Comparison of ENCODE assay signal across 8 mouse cellular contexts in genomic region chr8:70701048-70701981, GRCm38 (mm10). TPM values are rescaled to one million over a fixed set of nuclear protein-coding genes. Genes with fewer than 3 reads are reported as not detected.
A peak's percentile ranks its signal among the peaks of the same experiment; 100 is the strongest.
DNase-seq lines count a peak whose midpoint lies in the region; ATAC-seq and TF ChIP-seq lines count a peak whose summit lies in the region.

No protein-coding gene starts in this region.

- H3K4me1 ChIP-seq in kidney, embryonic 16.5 days (ENCODE audit: insufficient read depth, low read length): peaks cover 38% of the 10 kb centered on the region
- peaks cover 2% of the 10 kb centered on the region; the same call in 1 of the 2 replicates for H3K4me1 ChIP-seq in cortical plate, adult 2 months (ENCODE audit: control insufficient read depth, insufficient read depth, low read length)
- peaks cover 53% of the 10 kb centered on the region for H3K4me1 ChIP-seq in hindbrain, embryonic 15.5 days (replicated peaks)
- H3K4me1 ChIP-seq in midbrain, postnatal 0 days (ENCODE audit: insufficient read depth, low read length): peaks cover 16% of the 10 kb centered on the region

- H3K27me3 ChIP-seq in kidney, embryonic 16.5 days (ENCODE audit: insufficient read depth, low read length): no peaks in the 10 kb centered on the region
- no peaks in the 10 kb centered on the region for H3K27me3 ChIP-seq in hindbrain, embryonic 15.5 days
- H3K27me3 ChIP-seq in midbrain, postnatal 0 days (ENCODE audit: insufficient read depth, low read length): no peaks in the 10 kb centered on the region

- H3K9ac ChIP-seq in kidney, embryonic 16.5 days (replicated peaks; ENCODE audit: low read length): peak overlapping the region; percentile 99
- H3K9ac ChIP-seq in hindbrain, embryonic 15.5 days: peak overlapping the region; percentile 100
- H3K9ac ChIP-seq in midbrain, postnatal 0 days (replicated peaks; ENCODE audit: low read length, poor library complexity, severe bottlenecking): peak overlapping the region; percentile 37; the same call in 1 of the 2 replicates

- H3K36me3 ChIP-seq in kidney, embryonic 16.5 days (ENCODE audit: insufficient read depth, low read length): peaks cover 23% of the 10 kb centered on the region; the same call in 1 of the 2 replicates
- H3K36me3 ChIP-seq in hindbrain, embryonic 15.5 days: no peaks in the 10 kb centered on the region
- no peaks in the 10 kb centered on the region for H3K36me3 ChIP-seq in midbrain, postnatal 0 days (ENCODE audit: insufficient read depth, low read length)

- H3K9me3 ChIP-seq in kidney, embryonic 16.5 days (ENCODE audit: low read length): no peaks in the 10 kb centered on the region
- no peaks in the 10 kb centered on the region for H3K9me3 ChIP-seq in hindbrain, embryonic 15.5 days
- H3K9me3 ChIP-seq in midbrain, postnatal 0 days (ENCODE audit: low read length): no peaks in the 10 kb centered on the region

- no peak for ATAC-seq in kidney, embryonic 16.5 days (ENCODE audit: low FRiP score, low TSS enrichment)
- ATAC-seq in hindbrain, embryonic 15.5 days (ENCODE audit: low FRiP score, low read depth): no peak
- no peak for ATAC-seq in midbrain, postnatal 0 days (ENCODE audit: low FRiP score)

- TF ChIP-seq CTCF in cortical plate, adult 2 months (IDR thresholded peaks at IDR 0.05; ENCODE audit: extremely low read depth, insufficient read depth, low read length): no peak
- TF ChIP-seq CTCF in midbrain, postnatal 0 days (IDR thresholded peaks at IDR 0.05): no peak

- peak overlapping the region; percentile 98; the same call in 1 of the 2 replicates for H3K27ac ChIP-seq in kidney, embryonic 16.5 days (ENCODE audit: low read length)
- peak overlapping the region; percentile 4; the same call in 1 of the 2 replicates for H3K27ac ChIP-seq in cortical plate, adult 2 months (ENCODE audit: insufficient read depth, low read length)
- peak overlapping the region; percentile 99 for H3K27ac ChIP-seq in hindbrain, embryonic 15.5 days (replicated peaks)
- H3K27ac ChIP-seq in midbrain, postnatal 0 days (ENCODE audit: low read depth, low read length): peak overlapping the region; percentile 97; the same call in 1 of the 2 replicates

- H3K4me3 ChIP-seq in kidney, embryonic 16.5 days (ENCODE audit: low read length): peak overlapping the region; percentile 90
- H3K4me3 ChIP-seq in cortical plate, adult 2 months (ENCODE audit: insufficient read depth, low read length): peak overlapping the region; percentile 91
- peak overlapping the region; percentile 95 for H3K4me3 ChIP-seq in hindbrain, embryonic 15.5 days
- H3K4me3 ChIP-seq in midbrain, postnatal 0 days (ENCODE audit: low read depth, low read length): peak overlapping the region; percentile 92

- no peak for TF ChIP-seq POLR2A in cortical plate, adult 2 months (IDR thresholded peaks at IDR 0.05; ENCODE audit: extremely low read depth, insufficient read depth, low read length)

- 51% methylated on average over 10 of the region's 10 CpGs for WGBS in kidney, embryonic 16.5 days
- WGBS in hindbrain, embryonic 15.5 days: 50% methylated on average over 10 of the region's 10 CpGs
- WGBS in midbrain, postnatal 0 days: 50% methylated on average over 10 of the region's 10 CpGs

- peak overlapping the region; percentile 70 for H3K4me2 ChIP-seq in kidney, embryonic 16.5 days (replicated peaks; ENCODE audit: low read depth, low read length)
- H3K4me2 ChIP-seq in hindbrain, embryonic 15.5 days: peak overlapping the region; percentile 61
- H3K4me2 ChIP-seq in midbrain, postnatal 0 days (ENCODE audit: low read depth, low read length, poor library complexity, severe bottlenecking): peak overlapping the region; percentile 64

- no peak for DNase-seq in kidney, postnatal 14 days
- no peak for DNase-seq in midbrain, postnatal 0 days (ENCODE audit: low spot score)
- DNase-seq in gastrocnemius, postnatal 25 days: no peak
- no peak for DNase-seq in right cerebral cortex, postnatal 14 days
- DNase-seq in urinary bladder, postnatal 14 days (ENCODE audit: low spot score): no peak

RNA-seq across cellular contexts. Expression of gene Iqcn, which starts 1.9 kb away (rescaled TPM):
- polyA plus RNA-seq in kidney, embryonic 16.5 days (2015; fragmentation: Nextera tagmentation; extraction: Ambion mirVana): 0.04 and 0.06 TPM in 2 replicates
- polyA plus RNA-seq in cortical plate, adult 2 months (2012; rRNA removed): 0.08 and 0.13 TPM in 2 replicates
- 0.09 TPM in 2 replicates for polyA plus RNA-seq in hindbrain, embryonic 15.5 days (2015; fragmentation: Nextera tagmentation; extraction: Ambion mirVana)
- total RNA-seq in midbrain, postnatal 0 days (2014; rRNA removed): 0.22 TPM in 1 of 2 replicates, not detected in the other
- polyA plus RNA-seq in midbrain, postnatal 0 days (2015; fragmentation: Nextera tagmentation; extraction: Ambion mirVana): 0.06 and 0.07 TPM in 2 replicates
- not detected for total RNA-seq in gastrocnemius, postnatal 25 days (2021)

RNA-seq across cellular contexts. Expression of gene Jund, which starts 2.6 kb away (rescaled TPM):
- polyA plus RNA-seq in kidney, embryonic 16.5 days (2015; fragmentation: Nextera tagmentation; extraction: Ambion mirVana): 42.1 and 47.4 TPM in 2 replicates
- 223 and 226 TPM in 2 replicates for polyA plus RNA-seq in cortical plate, adult 2 months (2012; rRNA removed)
- polyA plus RNA-seq in hindbrain, embryonic 15.5 days (2015; fragmentation: Nextera tagmentation; extraction: Ambion mirVana): 98.4 and 105 TPM in 2 replicates
- 470 and 553 TPM in 2 replicates for total RNA-seq in midbrain, postnatal 0 days (2014; rRNA removed)
- polyA plus RNA-seq in midbrain, postnatal 0 days (2015; fragmentation: Nextera tagmentation; extraction: Ambion mirVana): 91.0 and 99.3 TPM in 2 replicates
- total RNA-seq in gastrocnemius, postnatal 25 days (2021): 10 to 100 TPM; 54.5 to 68.6 TPM

RNA-seq across cellular contexts. Expression of gene Gm3336, which starts 17.0 kb away (rescaled TPM):
- polyA plus RNA-seq in kidney, embryonic 16.5 days (2015; fragmentation: Nextera tagmentation; extraction: Ambion mirVana): 0.52 and 0.76 TPM in 2 replicates
- 0.09 TPM in 1 of 2 replicates, not detected in the other for polyA plus RNA-seq in cortical plate, adult 2 months (2012; rRNA removed)
- polyA plus RNA-seq in hindbrain, embryonic 15.5 days (2015; fragmentation: Nextera tagmentation; extraction: Ambion mirVana): not detected in 2 replicates
- total RNA-seq in midbrain, postnatal 0 days (2014; rRNA removed): not detected in 2 replicates
- polyA plus RNA-seq in midbrain, postnatal 0 days (2015; fragmentation: Nextera tagmentation; extraction: Ambion mirVana): not detected in 2 replicates
- not detected for total RNA-seq in gastrocnemius, postnatal 25 days (2021)

RNA-seq across cellular contexts. Expression of gene Pde4c, which starts 22.2 kb away (rescaled TPM):
- polyA plus RNA-seq in kidney, embryonic 16.5 days (2015; fragmentation: Nextera tagmentation; extraction: Ambion mirVana): 8.8 and 11.6 TPM in 2 replicates
- 4.8 and 5.9 TPM in 2 replicates for polyA plus RNA-seq in cortical plate, adult 2 months (2012; rRNA removed)
- 0.21 and 0.35 TPM in 2 replicates for polyA plus RNA-seq in hindbrain, embryonic 15.5 days (2015; fragmentation: Nextera tagmentation; extraction: Ambion mirVana)
- total RNA-seq in midbrain, postnatal 0 days (2014; rRNA removed): 0.77 and 1.5 TPM in 2 replicates
- polyA plus RNA-seq in midbrain, postnatal 0 days (2015; fragmentation: Nextera tagmentation; extraction: Ambion mirVana): 0.21 and 0.39 TPM in 2 replicates
- 1 to 10 TPM; 1.6 to 2.3 TPM for total RNA-seq in gastrocnemius, postnatal 25 days (2021)

RNA-seq across cellular contexts. Expression of gene Lsm4, which starts 28.3 kb away (rescaled TPM):
- 272 and 281 TPM in 2 replicates for polyA plus RNA-seq in kidney, embryonic 16.5 days (2015; fragmentation: Nextera tagmentation; extraction: Ambion mirVana)
- 100 and 105 TPM in 2 replicates for polyA plus RNA-seq in cortical plate, adult 2 months (2012; rRNA removed)
- polyA plus RNA-seq in hindbrain, embryonic 15.5 days (2015; fragmentation: Nextera tagmentation; extraction: Ambion mirVana): 192 and 193 TPM in 2 replicates
- total RNA-seq in midbrain, postnatal 0 days (2014; rRNA removed): 140 and 312 TPM in 2 replicates
- polyA plus RNA-seq in midbrain, postnatal 0 days (2015; fragmentation: Nextera tagmentation; extraction: Ambion mirVana): 157 and 169 TPM in 2 replicates
- total RNA-seq in gastrocnemius, postnatal 25 days (2021): 10 to 100 TPM; 57.7 to 66.0 TPM

Comparison
In these comparisons a context has a peak if more than half of its experiments do, and no peak if none do; other contexts are left out.
1. H3K27ac ChIP-seq: peak in every context shown above with its lines; median percentile 99 in hindbrain, embryonic 15.5 days; 98 in kidney, embryonic 16.5 days; 97 in midbrain, postnatal 0 days; 4 in cortical plate, adult 2 months.
2. H3K9ac ChIP-seq: peak in every context shown above with its lines; median percentile 100 in hindbrain, embryonic 15.5 days; 99 in kidney, embryonic 16.5 days; 37 in midbrain, postnatal 0 days.